Mouse (Mus musculus) spleen, adult 2 months (tissue): ENCODE measurements around the gene Ctbs.

Experiments used
- CTCF ChIP-seq: fragments of 200-500 bp; IDR thresholded peaks from 2 replicates; pipeline ENCODE4 v1.5.1; 2011; ENCODE audit warnings: mild to moderate bottlenecking, inconsistent platforms; ENCODE audit not compliant: insufficient read depth, insufficient read length, insufficient replicate concordance; ENCODE audit errors: extremely low read depth
- POLR2A ChIP-seq: fragments of 200-500 bp; IDR thresholded peaks from 2 replicates; pipeline ENCODE4 v1.6.1; 2011; ENCODE audit warnings: low read depth, low read length, inconsistent platforms

GRCm38 (mm10) chr3:146421787-146422186, 27.8 kb upstream of the Ctbs start:
- TF ChIP-seq POLR2A (no peak), CTCF (no peak)
